Mouse (Mus musculus): Measurements from ENCODE around the gene Ndufc2. TPM values are rescaled to one million over a fixed set of nuclear protein-coding genes. Genes with fewer than 3 reads are reported as not detected.

Ndufc2 gene
- polyA plus RNA-seq (2017; shearing (Covaris generic)) = 85.1 TPM

DNA sequence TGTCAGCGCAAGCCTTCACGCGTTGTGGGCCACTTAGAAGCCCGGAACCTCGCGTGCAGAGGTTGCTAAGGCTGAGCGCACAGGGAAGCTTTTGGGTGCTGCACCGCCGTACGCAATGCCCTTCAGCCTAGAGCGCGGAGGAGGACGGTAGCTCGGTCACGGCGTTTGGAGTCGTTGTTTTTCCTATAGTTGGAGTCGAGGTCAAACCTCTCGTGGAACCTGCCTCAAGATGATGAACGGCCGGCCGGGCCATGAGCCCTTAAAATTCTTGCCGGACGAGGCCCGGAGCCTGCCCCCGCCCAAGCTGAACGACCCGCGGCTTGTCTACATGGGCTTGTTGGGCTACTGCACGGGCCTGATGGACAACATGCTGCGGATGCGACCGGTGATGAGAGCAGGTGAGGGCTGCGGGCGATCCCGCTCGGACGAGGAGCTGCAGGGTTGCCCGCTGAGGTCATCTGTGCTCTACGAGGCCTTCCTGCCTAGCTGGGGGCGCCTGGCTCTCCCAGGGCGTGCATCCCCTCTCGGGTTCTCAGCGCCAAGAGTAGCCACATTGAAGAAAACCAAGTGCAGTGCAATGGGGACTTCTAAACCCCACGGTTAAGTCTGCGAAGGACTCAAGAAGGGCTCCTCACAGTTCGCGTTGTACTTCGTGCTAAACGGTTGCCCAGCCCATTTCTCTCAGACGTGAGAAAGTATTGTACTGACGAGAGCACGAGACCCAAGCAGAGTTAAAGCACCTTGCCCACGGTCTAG is at the start of gene Ndufc2:
TSS of gene Ndufc2 (plus strand) at position 44 of the 756 bp plus-strand sequence.

DNA sequence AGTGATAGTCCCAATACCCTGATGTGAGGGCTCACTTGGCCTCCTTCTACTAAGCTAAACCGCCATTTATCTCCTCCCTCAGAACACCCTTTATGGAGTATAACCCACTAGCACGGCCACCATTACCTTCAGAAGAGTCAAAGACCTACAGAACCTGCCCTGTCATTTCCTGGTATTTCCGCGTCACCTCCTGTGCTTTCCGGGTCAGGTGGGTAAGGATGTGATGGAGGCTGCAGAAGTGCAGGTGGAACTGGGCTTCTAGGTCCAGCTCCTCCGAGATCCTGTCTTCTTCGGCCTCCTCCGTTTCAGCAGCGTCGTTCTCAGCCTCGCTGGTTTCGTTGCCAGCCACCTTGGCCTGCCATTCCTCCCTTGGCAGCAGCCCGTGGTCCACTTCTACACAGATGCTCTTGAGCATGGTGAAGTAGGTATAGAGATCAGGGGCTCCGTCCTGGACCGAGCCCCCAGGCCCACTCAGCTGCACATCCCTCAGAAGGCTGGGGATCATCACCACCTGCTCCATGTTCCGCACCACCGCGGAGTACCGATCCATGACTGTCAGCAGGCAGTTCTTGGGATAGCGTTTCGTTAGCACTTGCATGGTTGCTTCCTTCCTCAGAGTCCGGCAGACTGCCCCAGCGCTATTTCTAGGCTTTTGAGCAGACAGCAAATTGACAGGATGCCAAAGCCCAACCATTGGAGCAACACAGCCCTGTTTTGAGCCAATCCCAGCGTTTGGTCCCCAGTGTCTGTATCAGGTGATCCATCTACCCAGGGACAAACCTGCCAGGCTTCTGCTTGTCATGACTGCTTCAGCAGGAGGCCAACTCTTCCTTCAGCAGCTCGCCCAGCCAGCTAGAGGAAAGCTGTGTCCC is 17.3 kb downstream of the Ndufc2 start, which contains the start of gene Thrsp:
TSS of gene Thrsp (minus strand) at position 825 of the 872 bp plus-strand sequence.

DNA sequence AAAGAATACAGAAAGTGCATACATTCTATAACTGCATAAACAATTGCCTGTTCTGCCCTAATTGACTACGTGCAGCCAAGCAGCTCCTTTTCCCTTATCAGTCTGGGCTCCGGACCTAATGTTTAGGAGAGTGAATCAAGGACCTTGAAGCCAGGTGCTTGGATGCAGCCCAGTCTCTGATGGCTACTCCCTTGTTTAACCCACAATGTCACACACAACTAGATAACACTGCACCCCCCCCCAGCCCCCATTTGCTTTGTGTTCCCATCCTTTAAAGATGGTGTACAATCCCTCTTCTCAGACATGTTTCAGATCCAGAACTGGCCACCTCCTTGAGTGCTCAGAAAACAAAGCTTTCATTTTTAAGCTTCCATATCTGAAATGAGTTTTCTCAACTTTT is 51.2 kb downstream of the Ndufc2 start, which contains the start of gene Kctd14:
TSS of gene Kctd14 (plus strand) at position 301 of the 400 bp plus-strand sequence.

Other genes with a start within 250 kb of the Ndufc2 start
- gene Usp35, start 68.0 kb upstream of the Ndufc2 start, polyA plus RNA-seq (2017; shearing (Covaris generic)) = 1.2 TPM
- gene Kctd21, start 67.7 kb upstream of the Ndufc2 start, polyA plus RNA-seq (2017; shearing (Covaris generic)) = 0.46 TPM
- gene Alg8, start 28.4 kb upstream of the Ndufc2 start, polyA plus RNA-seq (2017; shearing (Covaris generic)) = 10.7 TPM
- 0.48 TPM for gene Thrsp, start 17.7 kb downstream of the Ndufc2 start, polyA plus RNA-seq (2017; shearing (Covaris generic))
- 0.73 TPM for gene Kctd14, start 51.3 kb downstream of the Ndufc2 start, polyA plus RNA-seq (2017; shearing (Covaris generic))
- gene Ints4, start 81.0 kb downstream of the Ndufc2 start, polyA plus RNA-seq (2017; shearing (Covaris generic)) = 32.0 TPM
- 15.2 TPM for gene Aamdc, start 179.5 kb downstream of the Ndufc2 start, polyA plus RNA-seq (2017; shearing (Covaris generic))
- 44.6 TPM for gene Rsf1, start 179.9 kb downstream of the Ndufc2 start, polyA plus RNA-seq (2017; shearing (Covaris generic))